Mouse (Mus musculus): ENCODE measurements around the gene Celsr3. TPM values are rescaled to one million over a fixed set of nuclear protein-coding genes. Genes with fewer than 3 reads are reported as not detected.

The Celsr3 gene
- polyA plus RNA-seq (2012; rRNA removed), result 1.5 and 1.7 TPM in 2 replicates

GRCm38 (mm10) chr9:108825820-108826699 lies at the start of gene Celsr3:
Gene Celsr3 (plus strand): TSS chr9:108826320.
- Histone ChIP-seq H3K36me3 (ENCODE audit: control insufficient read depth, insufficient read depth, low read length) (no peaks in the 10 kb centered on the region), H3K27ac (ENCODE audit: insufficient read depth, low read depth, low read length) (no peak within 1 kb of the TSS), H3K4me1 (ENCODE audit: control insufficient read depth, insufficient read depth, insufficient read length, low read length) (peaks cover 9% of the 10 kb centered on the region), H3K27me3 (ENCODE audit: control insufficient read depth, insufficient read depth, low read length) (peaks cover 37% of the 10 kb centered on the region), H3K4me3 (ENCODE audit: low read depth, low read length) (peak within 1 kb of the TSS; percentile 51)
- TF ChIP-seq POLR2A (IDR thresholded peaks at IDR 0.05; ENCODE audit: low read depth, low read length) (no peak), CTCF (IDR thresholded peaks at IDR 0.05; ENCODE audit: extremely low read depth, insufficient read length, insufficient replicate concordance, low read depth, low read length) (no peak)
- 4% methylated on average over 64 of the region's 70 CpGs for WGBS

- TF ChIP-seq POLR2A (IDR thresholded peaks at IDR 0.05; ENCODE audit: low read depth, low read length) (no peak), CTCF (IDR thresholded peaks at IDR 0.05; ENCODE audit: extremely low read depth, insufficient read length, insufficient replicate concordance, low read depth, low read length) (no peak)
- H3K36me3 ChIP-seq (ENCODE audit: control insufficient read depth, insufficient read depth, low read length), result no peaks in the 10 kb centered on the region
- no peaks in the 10 kb centered on the region for H3K27me3 ChIP-seq (ENCODE audit: control insufficient read depth, insufficient read depth, low read length)
- H3K4me3 ChIP-seq (ENCODE audit: low read depth, low read length), result no peak overlapping the region
- H3K4me1 ChIP-seq (ENCODE audit: control insufficient read depth, insufficient read depth, insufficient read length, low read length), result peaks cover 2% of the 10 kb centered on the region; the same call in 1 of the 2 replicates
- 84% methylated on average over 4 of the region's 4 CpGs for WGBS
- no peak overlapping the region for H3K27ac ChIP-seq (ENCODE audit: insufficient read depth, low read depth, low read length)
Observed at GRCm38 (mm10) chr9:108776614-108777013, 49.5 kb upstream of the Celsr3 start.

GRCm38 (mm10) chr9:108777276-108777675 lies 48.8 kb upstream of the Celsr3 start:
- Histone ChIP-seq H3K27ac (ENCODE audit: insufficient read depth, low read depth, low read length) (no peak overlapping the region), H3K4me1 (ENCODE audit: control insufficient read depth, insufficient read depth, insufficient read length, low read length) (peaks cover 8% of the 10 kb centered on the region; the same call in 1 of the 2 replicates), H3K36me3 (ENCODE audit: control insufficient read depth, insufficient read depth, low read length) (no peaks in the 10 kb centered on the region), H3K27me3 (ENCODE audit: control insufficient read depth, insufficient read depth, low read length) (no peaks in the 10 kb centered on the region), H3K4me3 (ENCODE audit: low read depth, low read length) (no peak overlapping the region)
- TF ChIP-seq CTCF (IDR thresholded peaks at IDR 0.05; ENCODE audit: extremely low read depth, insufficient read length, insufficient replicate concordance, low read depth, low read length), result no peak
- TF ChIP-seq POLR2A (IDR thresholded peaks at IDR 0.05; ENCODE audit: low read depth, low read length), result no peak
- WGBS, result 88% methylated on average over 4 of the region's 4 CpGs

- H3K27ac ChIP-seq (ENCODE audit: insufficient read depth, low read depth, low read length), result no peak overlapping the region
- no peaks in the 10 kb centered on the region for H3K36me3 ChIP-seq (ENCODE audit: control insufficient read depth, insufficient read depth, low read length)
- peaks cover 16% of the 10 kb centered on the region; the same call in 1 of the 2 replicates for H3K4me1 ChIP-seq (ENCODE audit: control insufficient read depth, insufficient read depth, insufficient read length, low read length)
- TF ChIP-seq POLR2A (IDR thresholded peaks at IDR 0.05; ENCODE audit: low read depth, low read length) (no peak), CTCF (IDR thresholded peaks at IDR 0.05; ENCODE audit: extremely low read depth, insufficient read length, insufficient replicate concordance, low read depth, low read length) (no peak)
- no peak overlapping the region for H3K4me3 ChIP-seq (ENCODE audit: low read depth, low read length)
- 21% methylated on average over 5 of the region's 5 CpGs for WGBS
- H3K27me3 ChIP-seq (ENCODE audit: control insufficient read depth, insufficient read depth, low read length), result no peaks in the 10 kb centered on the region; the same call in 1 of the 2 replicates
Observed at GRCm38 (mm10) chr9:108780959-108781358, 45.2 kb upstream of the Celsr3 start.

GRCm38 (mm10) chr9:108781891-108782290 lies 44.2 kb upstream of the Celsr3 start:
- 44% methylated on average over 4 of the region's 4 CpGs for WGBS
- peak overlapping the region; percentile 1; the same call in 1 of the 2 replicates for H3K27ac ChIP-seq (ENCODE audit: insufficient read depth, low read depth, low read length)
- peaks cover 2% of the 10 kb centered on the region; the same call in 1 of the 2 replicates for H3K36me3 ChIP-seq (ENCODE audit: control insufficient read depth, insufficient read depth, low read length)
- H3K4me1 ChIP-seq (ENCODE audit: control insufficient read depth, insufficient read depth, insufficient read length, low read length), result peaks cover 18% of the 10 kb centered on the region; the same call in 1 of the 2 replicates
- no peaks in the 10 kb centered on the region; the same call in 1 of the 2 replicates for H3K27me3 ChIP-seq (ENCODE audit: control insufficient read depth, insufficient read depth, low read length)
- no peak for TF ChIP-seq CTCF (IDR thresholded peaks at IDR 0.05; ENCODE audit: extremely low read depth, insufficient read length, insufficient replicate concordance, low read depth, low read length)
- no peak for TF ChIP-seq POLR2A (IDR thresholded peaks at IDR 0.05; ENCODE audit: low read depth, low read length)
- H3K4me3 ChIP-seq (ENCODE audit: low read depth, low read length), result no peak overlapping the region

GRCm38 (mm10) chr9:108782836-108783547 lies 43.1 kb upstream of the Celsr3 start:
- H3K36me3 ChIP-seq (ENCODE audit: control insufficient read depth, insufficient read depth, low read length), result peaks cover 2% of the 10 kb centered on the region; the same call in 1 of the 2 replicates
- peaks cover 20% of the 10 kb centered on the region; the same call in 1 of the 2 replicates for H3K4me1 ChIP-seq (ENCODE audit: control insufficient read depth, insufficient read depth, insufficient read length, low read length)
- TF ChIP-seq CTCF (IDR thresholded peaks at IDR 0.05; ENCODE audit: extremely low read depth, insufficient read length, insufficient replicate concordance, low read depth, low read length) (no peak), POLR2A (IDR thresholded peaks at IDR 0.05; ENCODE audit: low read depth, low read length) (no peak)
- no peaks in the 10 kb centered on the region; the same call in 1 of the 2 replicates for H3K27me3 ChIP-seq (ENCODE audit: control insufficient read depth, insufficient read depth, low read length)
- H3K4me3 ChIP-seq (ENCODE audit: low read depth, low read length), result peak overlapping the region; percentile 94
- 32% methylated on average over 9 of the region's 9 CpGs for WGBS
- H3K27ac ChIP-seq (ENCODE audit: insufficient read depth, low read depth, low read length), result peak overlapping the region; percentile 50; the same call in 1 of the 2 replicates

Data from small intestine, adult 2 months (tissue).